Mouse (Mus musculus) midbrain, embryonic 12.5 days (tissue): ENCODE measurements around the gene Plin2. TPM values are rescaled to one million over a fixed set of nuclear protein-coding genes. Genes with fewer than 3 reads are reported as not detected.
"Not testable (repeated sequence)": the region's sequence is repeated elsewhere in the genome, so short reads cannot be mapped to it uniquely, and the experiment has no call there.

ENCODE experiments used
- ATAC-seq: fragments of 200-750 bp; cut with Nextera tagmentation; 2 replicates; pipeline ENCODE4 v1.8.0; 2017; ENCODE audit warnings: low read depth, moderate TSS enrichment, moderate library complexity; ENCODE audit not compliant: low FRiP score
- H3K27ac ChIP-seq: fragments of 300-500 bp; sonication (generic); replicated peaks from 2 replicates; pipeline ENCODE4 v1.5.1; 2016; ENCODE audit warnings: mild to moderate bottlenecking
- H3K27me3 ChIP-seq: fragments of 300-500 bp; sonication (generic); 2 replicates; pipeline ENCODE4 v1.6.1; 2016; ENCODE audit warnings: mild to moderate bottlenecking
- H3K36me3 ChIP-seq: fragments of 300-500 bp; sonication (generic); 2 replicates; pipeline ENCODE4 v1.6.1; 2016
- H3K4me1 ChIP-seq: fragments of 300-500 bp; sonication (generic); 2 replicates; pipeline ENCODE4 v1.6.1; 2016
- H3K4me2 ChIP-seq: fragments of 300-500 bp; sonication (generic); replicated peaks from 2 replicates; pipeline ENCODE4 v1.6.1; 2016; ENCODE audit warnings: mild to moderate bottlenecking, moderate library complexity
- H3K4me3 ChIP-seq: fragments of 300-500 bp; sonication (generic); 2 replicates; pipeline ENCODE4 v1.5.1; 2016; ENCODE audit warnings: mild to moderate bottlenecking
- H3K9ac ChIP-seq: fragments of 300-500 bp; sonication (generic); replicated peaks from 2 replicates; pipeline ENCODE4 v1.6.1; 2016; ENCODE audit warnings: mild to moderate bottlenecking, moderate library complexity
- H3K9me3 ChIP-seq: fragments of 300-500 bp; sonication (generic); 2 replicates; pipeline ENCODE4 v1.6.1; 2016; ENCODE audit warnings: mild to moderate bottlenecking
- WGBS: fragments of 180-500 bp; shearing (Covaris S2); methylation state at CpG from one replicate; pipeline ENCODE4 v1.1.7; 2016; 5-methylcytosine and 5-hydroxymethylcytosine counted together
- polyA plus RNA-seq: library from polyadenylated mRNA; unstranded; fragments of >200 nt; fragmentation: Nextera tagmentation; extraction: Ambion mirVana; gene quantifications from 2 replicates; pipeline ENCODE4 v1.2.1, GENCODE M21; 2016

Gene Plin2
- polyA plus RNA-seq, 1 experiment from 2014 or later: 54.7 TPM

- Histone ChIP-seq H3K9me3 (no peaks in the 10 kb centered on the region), H3K9ac (no peak overlapping the region), H3K27ac (no peak overlapping the region), H3K27me3 (peaks cover 3% of the 10 kb centered on the region; the same call in 1 of the 2 replicates), H3K4me2 (no peak overlapping the region), H3K36me3 (no peaks in the 10 kb centered on the region), H3K4me3 (no peak overlapping the region), H3K4me1 (no peaks in the 10 kb centered on the region)
- ATAC-seq: no peak
- 31% methylated on average over 3 of the region's 3 CpGs for WGBS
Observed at GRCm38 (mm10) chr4:86681421-86681820, 11.6 kb upstream of the Plin2 start.

- Histone ChIP-seq H3K4me1 (no peaks in the 10 kb centered on the region), H3K4me3 (no peak overlapping the region), H3K4me2 (no peak overlapping the region), H3K9me3 (no peaks in the 10 kb centered on the region), H3K27me3 (peaks cover 3% of the 10 kb centered on the region; the same call in 1 of the 2 replicates), H3K9ac (no peak overlapping the region), H3K36me3 (no peaks in the 10 kb centered on the region), H3K27ac (no peak overlapping the region)
- 87% methylated on average over 2 of the region's 2 CpGs for WGBS
- no peak for ATAC-seq
Observed at GRCm38 (mm10) chr4:86679686-86680085, 9.8 kb upstream of the Plin2 start.

GRCm38 (mm10) chr4:86676756-86677155 lies 6.9 kb upstream of the Plin2 start:
- no peak overlapping the region for H3K4me3 ChIP-seq
- no peak for ATAC-seq

GRCm38 (mm10) chr4:86674739-86675138 lies 4.9 kb upstream of the Plin2 start:
- not testable (repeated sequence) for H3K36me3 ChIP-seq, H3K9me3 ChIP-seq, H3K4me2 ChIP-seq, H3K27ac ChIP-seq, H3K27me3 ChIP-seq, H3K4me3 ChIP-seq, H3K9ac ChIP-seq, ATAC-seq, H3K4me1 ChIP-seq

More at GRCm38 (mm10) chr4:86676756-86677155, 6.9 kb upstream of the Plin2 start:
- Histone ChIP-seq H3K27me3 (peaks cover 3% of the 10 kb centered on the region; the same call in 1 of the 2 replicates), H3K4me2 (no peak overlapping the region), H3K27ac (no peak overlapping the region), H3K36me3 (no peaks in the 10 kb centered on the region), H3K9me3 (no peaks in the 10 kb centered on the region), H3K4me1 (no peaks in the 10 kb centered on the region), H3K9ac (no peak overlapping the region)

- ATAC-seq, H3K9me3 ChIP-seq, H3K9ac ChIP-seq, H3K4me2 ChIP-seq, H3K27ac ChIP-seq, H3K27me3 ChIP-seq, H3K4me3 ChIP-seq, H3K36me3 ChIP-seq: not testable (repeated sequence)
- peaks cover 10% of the 10 kb centered on the region for H3K4me1 ChIP-seq
Observed at GRCm38 (mm10) chr4:86674150-86674549, 4.3 kb upstream of the Plin2 start.

- H3K4me1 ChIP-seq: peaks cover 15% of the 10 kb centered on the region
- no peaks in the 10 kb centered on the region for H3K27me3 ChIP-seq
- no peak for ATAC-seq
- WGBS: 65% methylated on average over 7 of the region's 7 CpGs
- no peak overlapping the region for H3K27ac ChIP-seq
- H3K9ac ChIP-seq: no peak overlapping the region
- H3K9me3 ChIP-seq: no peaks in the 10 kb centered on the region
- H3K4me2 ChIP-seq: no peak overlapping the region
- peaks cover 7% of the 10 kb centered on the region; the same call in 1 of the 2 replicates for H3K36me3 ChIP-seq
- no peak overlapping the region for H3K4me3 ChIP-seq
Observed at GRCm38 (mm10) chr4:86672450-86672849, 2.6 kb upstream of the Plin2 start.

- no peak for ATAC-seq
- Histone ChIP-seq H3K4me3 (no peak overlapping the region), H3K9ac (no peak overlapping the region), H3K27me3 (no peaks in the 10 kb centered on the region), H3K4me1 (peaks cover 15% of the 10 kb centered on the region), H3K27ac (no peak overlapping the region), H3K9me3 (no peaks in the 10 kb centered on the region), H3K4me2 (no peak overlapping the region), H3K36me3 (peaks cover 7% of the 10 kb centered on the region; the same call in 1 of the 2 replicates)
- 61% methylated on average over 3 of the region's 3 CpGs for WGBS
Observed at GRCm38 (mm10) chr4:86671803-86672202, 1.9 kb upstream of the Plin2 start.

- Histone ChIP-seq H3K4me1 (peaks cover 15% of the 10 kb centered on the region), H3K9ac (no peak overlapping the region), H3K4me3 (no peak overlapping the region), H3K4me2 (no peak overlapping the region), H3K27ac (no peak overlapping the region), H3K36me3 (peaks cover 10% of the 10 kb centered on the region; the same call in 1 of the 2 replicates), H3K27me3 (no peaks in the 10 kb centered on the region), H3K9me3 (no peaks in the 10 kb centered on the region)
- whole genome bisulfite sequencing: 76% methylated on average over 8 of the region's 8 CpGs
- ATAC-seq: no peak
Observed at GRCm38 (mm10) chr4:86670582-86671306, 884 bp upstream of the Plin2 start.

GRCm38 (mm10) chr4:86669241-86669753 lies 563 bp downstream of the Plin2 start:
- H3K4me2 ChIP-seq: peak overlapping the region; percentile 75
- peak overlapping the region; percentile 60; the same call in 1 of the 2 replicates for H3K9ac ChIP-seq
- WGBS: 17% methylated on average over 6 of the region's 6 CpGs
- peaks cover 15% of the 10 kb centered on the region for H3K4me1 ChIP-seq
- peak overlapping the region; percentile 58 for H3K4me3 ChIP-seq
- H3K27me3 ChIP-seq, H3K27ac ChIP-seq, H3K9me3 ChIP-seq: not testable (repeated sequence)
- ATAC-seq: peak; percentile 74
- H3K36me3 ChIP-seq: peaks cover 25% of the 10 kb centered on the region

GRCm38 (mm10) chr4:86668290-86669000 lies 1.4 kb downstream of the Plin2 start:
- H3K4me2 ChIP-seq: peak overlapping the region; percentile 75

GRCm38 (mm10) chr4:86665596-86665995 lies 4.3 kb downstream of the Plin2 start:
- no peak overlapping the region for H3K4me3 ChIP-seq
- no peak overlapping the region for H3K27ac ChIP-seq
- no peaks in the 10 kb centered on the region for H3K9me3 ChIP-seq
- 90% methylated on average over 3 of the region's 3 CpGs for WGBS
- peaks cover 45% of the 10 kb centered on the region for H3K36me3 ChIP-seq
- H3K4me2 ChIP-seq: no peak overlapping the region
- peaks cover 15% of the 10 kb centered on the region for H3K4me1 ChIP-seq
- H3K9ac ChIP-seq: no peak overlapping the region
- no peaks in the 10 kb centered on the region for H3K27me3 ChIP-seq
- no peak for ATAC-seq

More at GRCm38 (mm10) chr4:86668290-86669000, 1.4 kb downstream of the Plin2 start:
- H3K4me1 ChIP-seq: peaks cover 15% of the 10 kb centered on the region
- no peak overlapping the region for H3K9ac ChIP-seq
- no peak overlapping the region for H3K27ac ChIP-seq
- no peaks in the 10 kb centered on the region for H3K9me3 ChIP-seq
- no peak overlapping the region for H3K4me3 ChIP-seq
- peaks cover 32% of the 10 kb centered on the region for H3K36me3 ChIP-seq
- no peak for ATAC-seq
- no peaks in the 10 kb centered on the region for H3K27me3 ChIP-seq
- WGBS: 92% methylated on average over 14 of the region's 14 CpGs

GRCm38 (mm10) chr4:86663919-86664318 lies 5.9 kb downstream of the Plin2 start:
- Histone ChIP-seq H3K4me3 (no peak overlapping the region), H3K4me2 (no peak overlapping the region), H3K9me3 (no peaks in the 10 kb centered on the region), H3K4me1 (peaks cover 2% of the 10 kb centered on the region), H3K27me3 (no peaks in the 10 kb centered on the region), H3K9ac (no peak overlapping the region; the same call in 1 of the 2 replicates), H3K27ac (no peak overlapping the region), H3K36me3 (peaks cover 62% of the 10 kb centered on the region)
- no peak for ATAC-seq
- WGBS: 85% methylated on average over 4 of the region's 4 CpGs
